Mouse (Mus musculus) neural tube, postnatal 0 days (tissue): Measurements from ENCODE around the gene Rassf1. TPM values are rescaled to one million over a fixed set of nuclear protein-coding genes. Genes with fewer than 3 reads are reported as not detected.

ENCODE experiments used
- polyA plus RNA-seq: library from polyadenylated mRNA; unstranded; fragments of >200 nt; fragmentation: Nextera tagmentation; extraction: Ambion mirVana; gene quantifications from 2 replicates; pipeline ENCODE4 v1.2.1, GENCODE M21; 2015

Rassf1 gene
- polyA plus RNA-seq, result 33.1 and 41.1 TPM in 2 replicates

DNA sequence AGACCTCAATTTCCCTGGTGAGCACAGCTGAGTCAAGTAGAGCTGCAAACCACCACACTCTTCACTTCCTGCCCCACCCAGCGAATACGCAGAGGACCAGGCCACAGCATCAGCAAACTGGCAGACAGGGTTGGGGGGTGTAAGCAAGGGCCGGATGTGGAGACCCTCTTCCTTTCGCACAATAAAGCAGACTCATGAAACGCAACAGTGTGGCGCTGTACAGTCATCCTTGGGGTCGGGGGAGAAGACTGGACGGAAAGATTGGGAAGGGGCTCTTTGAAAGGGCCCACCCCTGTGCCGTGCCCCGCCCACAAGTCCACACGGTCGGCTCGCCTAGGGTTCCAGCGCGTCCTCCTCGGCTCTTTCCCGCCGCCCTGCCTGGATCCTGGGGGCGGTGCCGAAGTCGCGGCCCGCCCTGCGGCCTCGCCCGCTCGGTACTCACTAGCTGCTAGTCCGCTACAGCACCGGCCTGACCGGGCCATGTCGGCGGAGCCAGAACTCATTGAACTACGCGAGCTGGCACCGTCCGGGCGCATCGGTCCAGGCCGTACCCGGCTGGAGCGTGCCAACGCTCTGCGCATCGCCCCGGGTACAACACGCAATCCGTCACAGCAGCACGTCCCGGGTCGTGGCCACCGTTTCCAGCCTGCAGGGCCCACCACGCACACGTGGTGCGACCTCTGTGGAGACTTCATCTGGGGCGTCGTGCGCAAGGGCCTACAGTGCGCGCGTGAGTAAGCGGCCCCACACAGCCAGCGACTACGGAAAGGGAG is at the start of gene Rassf1:
TSS of gene Rassf1 (plus strand) at position 439 of the 773 bp plus-strand sequence.

GRCm38 (mm10) chr9:107533791-107534407 is 17.5 kb upstream of the Rassf1 start, which contains the start of gene Tmem115:
TSS of gene Tmem115 (plus strand) at chr9:107533945.

DNA sequence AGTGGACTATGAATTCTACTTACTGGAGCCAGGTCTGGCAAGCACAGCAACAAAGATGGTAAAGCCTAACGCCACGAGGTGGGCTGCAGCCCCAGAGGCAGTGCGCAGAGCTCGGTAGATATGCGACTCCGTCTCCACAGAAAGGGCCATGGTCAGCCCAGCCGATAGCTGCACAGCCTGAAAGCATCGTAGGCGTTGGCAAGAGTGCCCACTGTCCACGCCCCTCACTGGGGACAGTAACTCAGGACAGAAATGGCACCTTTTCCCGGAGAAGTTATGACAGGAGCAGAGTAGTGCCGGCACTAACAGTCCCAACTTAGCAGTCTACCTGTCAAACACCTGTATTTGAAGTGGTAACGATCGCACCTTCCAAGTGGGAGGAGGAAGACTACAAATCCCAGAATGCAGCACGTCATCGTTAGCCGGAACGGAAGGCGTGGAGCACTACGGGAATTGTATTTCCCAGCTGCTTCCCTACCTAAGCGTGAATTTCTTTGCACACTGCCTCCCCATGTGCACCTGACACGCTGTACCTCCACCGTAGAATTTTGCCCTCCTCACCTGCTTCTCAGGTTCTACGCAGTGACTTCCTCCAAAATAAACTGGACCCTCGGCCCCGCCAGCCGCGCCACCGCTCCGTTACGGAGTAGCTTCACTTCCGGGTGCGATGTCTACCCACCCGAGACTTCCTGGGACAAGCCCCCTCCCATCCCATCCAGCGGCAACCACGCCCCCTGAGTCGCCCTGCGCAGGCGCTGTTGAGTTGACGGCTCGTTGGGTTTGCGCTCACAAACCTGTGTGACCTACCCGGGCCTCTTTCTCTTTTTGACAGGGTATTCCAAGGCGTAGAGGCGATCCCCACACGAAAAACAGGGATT is 9.6 kb upstream of the Rassf1 start, which contains the start of the genes Cyb561d2 and Nprl2:
TSS of gene Cyb561d2 (minus strand) at position 720 of the 878 bp plus-strand sequence.
TSS of gene Nprl2 (plus strand) at position 753 of the 878 bp plus-strand sequence.

GRCm38 (mm10) chr9:107547026-107547425 is 4.3 kb upstream of the Rassf1 start, which contains the start of gene Zmynd10:
TSS of gene Zmynd10 (plus strand) at chr9:107547298.

DNA sequence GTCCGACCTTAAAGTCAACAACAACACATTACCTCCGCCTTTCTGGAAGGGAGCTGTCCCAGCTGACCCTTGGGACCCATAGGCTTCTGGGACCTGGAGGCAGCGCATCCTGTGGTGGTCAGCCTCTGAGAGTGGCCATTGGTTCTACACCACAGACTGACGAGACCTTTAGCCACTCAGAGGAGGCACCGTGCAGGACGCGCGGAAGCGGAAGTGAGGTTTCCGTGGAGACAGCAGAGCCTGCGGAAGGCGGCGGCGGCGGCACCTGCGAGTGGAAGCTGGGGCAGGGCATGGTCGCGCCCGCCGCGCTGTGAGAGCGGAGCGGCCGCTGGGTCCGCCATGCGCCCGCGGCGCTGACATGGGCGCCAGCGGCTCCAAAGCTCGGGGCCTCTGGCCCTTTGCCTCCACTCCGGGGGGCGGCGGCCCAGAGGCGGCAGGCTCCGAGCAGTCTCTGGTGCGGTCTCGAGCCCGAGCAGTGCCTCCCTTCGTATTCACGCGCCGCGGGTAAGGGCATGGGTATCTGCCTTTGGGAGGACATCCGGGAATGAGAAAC is 11.8 kb downstream of the Rassf1 start, which contains the start of gene Tusc2:
TSS of gene Tusc2 (plus strand) at position 227 of the 553 bp plus-strand sequence.

GRCm38 (mm10) chr9:107567702-107568319 is 16.5 kb downstream of the Rassf1 start, which contains the start of gene Hyal2:
TSS of gene Hyal2 (plus strand) at chr9:107567945.

DNA sequence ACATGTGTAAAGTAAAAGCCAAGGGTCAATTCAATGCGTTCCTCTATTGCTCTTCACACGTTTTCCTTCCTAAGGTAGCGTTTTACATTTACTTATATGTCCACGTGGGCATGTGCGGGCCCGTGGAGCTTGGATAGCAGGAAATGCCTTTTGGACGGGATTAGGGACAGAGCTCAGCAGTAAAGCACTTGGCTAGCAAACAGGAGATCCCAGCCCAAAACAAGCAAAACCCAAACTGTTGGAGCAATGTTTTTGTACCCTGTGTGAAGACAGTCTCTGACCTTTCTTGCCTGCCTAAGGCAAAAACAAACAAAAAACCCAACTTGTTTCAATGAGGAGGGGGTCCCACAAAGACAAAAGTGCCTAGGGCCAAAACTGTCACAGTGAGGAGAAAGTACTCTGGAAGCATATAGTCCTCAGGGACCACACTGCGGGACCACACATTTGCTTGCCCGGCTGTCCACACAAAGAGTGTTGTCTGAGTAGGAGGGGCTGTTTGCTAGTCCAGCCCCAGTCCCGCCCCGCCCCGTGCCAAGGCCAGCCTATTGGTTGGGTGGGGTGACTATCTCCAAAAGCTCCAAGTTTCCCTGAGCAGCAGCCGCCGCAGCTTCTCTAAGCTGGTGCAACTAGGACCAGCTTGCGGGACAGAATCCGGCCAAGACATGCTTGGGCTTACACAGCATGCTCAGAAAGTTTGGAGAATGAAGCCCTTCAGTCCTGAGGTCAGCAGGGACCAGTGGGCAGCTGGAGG is 25.2 kb downstream of the Rassf1 start, which contains the start of gene Hyal1:
TSS of gene Hyal1 (plus strand) at position 571 of the 751 bp plus-strand sequence.

DNA sequence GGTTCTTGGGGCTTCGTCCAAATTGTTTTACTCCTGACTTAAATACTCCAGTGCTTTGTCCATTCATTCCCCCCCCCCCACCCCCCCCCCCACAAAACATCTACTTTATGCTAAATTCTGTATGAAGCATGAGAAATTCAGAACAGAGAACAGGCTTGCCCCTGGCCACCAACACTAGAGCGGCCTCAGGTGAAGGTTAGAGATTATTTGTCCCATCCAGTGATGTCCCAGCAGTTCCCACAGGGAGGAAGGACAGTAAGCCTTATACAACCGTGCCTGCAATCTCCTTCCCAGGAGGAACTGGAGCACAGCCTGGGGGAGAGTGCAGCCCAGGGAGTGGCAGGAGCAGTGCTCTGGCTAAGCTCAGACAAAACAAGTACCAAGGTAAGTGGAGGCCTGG is 27.2 kb downstream of the Rassf1 start, which contains the start of gene Naa80:
TSS of gene Naa80 (plus strand) at position 301 of the 400 bp plus-strand sequence.

GRCm38 (mm10) chr9:107580501-107581317 is 29.4 kb downstream of the Rassf1 start, which contains the start of gene Hyal3:
TSS of gene Hyal3 (plus strand) at chr9:107580818.

DNA sequence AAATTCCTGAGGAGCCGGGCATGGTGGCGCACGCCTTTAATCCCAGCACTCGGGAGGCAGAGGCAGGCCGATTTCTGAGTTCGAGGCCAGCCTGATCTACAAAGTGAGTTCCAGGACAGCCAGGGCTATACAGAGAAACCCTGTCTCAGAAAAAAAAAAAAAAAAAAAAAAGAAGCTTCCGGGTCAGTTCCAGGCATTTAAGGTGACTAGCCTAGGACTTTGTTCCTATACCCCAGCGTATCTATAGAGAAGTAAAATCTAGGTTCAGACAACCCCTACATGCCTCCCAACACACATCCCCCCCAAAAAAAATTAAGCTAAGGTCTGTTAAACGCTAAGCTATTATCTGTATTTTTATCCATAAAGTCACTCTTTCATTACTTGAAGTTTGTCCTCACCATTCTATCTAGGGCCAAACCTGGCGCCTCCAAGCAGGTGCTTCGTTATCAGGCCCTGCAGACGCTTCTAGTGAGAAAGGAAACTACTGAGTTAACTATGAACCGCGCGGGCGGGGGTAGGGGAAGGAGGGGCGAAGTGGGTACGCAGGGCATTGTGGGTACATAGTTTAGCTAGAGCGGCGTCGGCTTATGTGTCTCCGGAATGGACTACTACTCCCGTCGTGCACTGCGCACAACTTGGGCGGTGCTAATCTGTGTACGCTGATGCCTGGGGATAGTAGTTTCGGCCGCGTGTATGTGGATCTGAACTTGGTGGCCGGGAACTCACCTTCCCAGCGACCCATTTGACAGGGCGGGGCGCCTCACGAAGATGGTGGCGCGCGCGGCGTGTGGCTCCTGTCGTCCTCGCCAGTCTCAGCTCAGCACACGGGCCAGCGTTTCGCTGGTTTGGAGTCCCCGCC is 35.8 kb downstream of the Rassf1 start, which contains the start of gene Ifrd2:
TSS of gene Ifrd2 (plus strand) at position 669 of the 859 bp plus-strand sequence.

GRCm38 (mm10) chr9:107608741-107609432 is 57.5 kb downstream of the Rassf1 start, which contains the start of gene Sema3b:
TSS of gene Sema3b (minus strand) at chr9:107609229.

Other genes starting within 250 kb of the Rassf1 start
- gene Hemk1, start 213.2 kb upstream of the Rassf1 start, polyA plus RNA-seq, result 16.1 and 18.6 TPM in 2 replicates
- gene 6430571L13Rik, start 211.0 kb upstream of the Rassf1 start, polyA plus RNA-seq, result 8.6 and 8.8 TPM in 2 replicates
- gene Cacna2d2, start 151.9 kb upstream of the Rassf1 start, polyA plus RNA-seq, result 8.8 and 11.5 TPM in 2 replicates
- 48.4 and 50.3 TPM in 2 replicates for gene Tmem115, start 17.6 kb upstream of the Rassf1 start, polyA plus RNA-seq
- 64.1 and 65.4 TPM in 2 replicates for gene Cyb561d2, start 9.4 kb upstream of the Rassf1 start, polyA plus RNA-seq
- 57.7 and 63.8 TPM in 2 replicates for gene Nprl2, start 9.3 kb upstream of the Rassf1 start, polyA plus RNA-seq
- gene Zmynd10, start 4.3 kb upstream of the Rassf1 start, polyA plus RNA-seq, result 2.3 and 2.8 TPM in 2 replicates
- gene Tusc2, start 11.7 kb downstream of the Rassf1 start, polyA plus RNA-seq, result 121 and 123 TPM in 2 replicates
- gene Hyal2, start 16.4 kb downstream of the Rassf1 start, polyA plus RNA-seq, result 40.8 and 41.1 TPM in 2 replicates
- gene Hyal1, start 25.4 kb downstream of the Rassf1 start, polyA plus RNA-seq, result 5.3 and 5.8 TPM in 2 replicates
- gene Naa80, start 27.3 kb downstream of the Rassf1 start, polyA plus RNA-seq, result 19.3 and 21.4 TPM in 2 replicates
- 1.8 and 2.2 TPM in 2 replicates for gene Hyal3, start 29.3 kb downstream of the Rassf1 start, polyA plus RNA-seq
- gene Ifrd2, start 36.1 kb downstream of the Rassf1 start, polyA plus RNA-seq, result 10.7 and 15.2 TPM in 2 replicates
- 8.4 and 9.7 TPM in 2 replicates for gene Sema3b, start 57.7 kb downstream of the Rassf1 start, polyA plus RNA-seq
- 303 and 324 TPM in 2 replicates for gene Gnai2, start 83.8 kb downstream of the Rassf1 start, polyA plus RNA-seq
- gene Slc38a3, start 118.0 kb downstream of the Rassf1 start, polyA plus RNA-seq, result 54.2 and 66.6 TPM in 2 replicates
- 3.0 and 4.8 TPM in 2 replicates for gene Gnat1, start 128.2 kb downstream of the Rassf1 start, polyA plus RNA-seq
- 8.0 and 9.4 TPM in 2 replicates for gene Sema3f, start 158.9 kb downstream of the Rassf1 start, polyA plus RNA-seq
- gene Rbm5, start 219.4 kb downstream of the Rassf1 start, polyA plus RNA-seq, result 136 and 143 TPM in 2 replicates